Mouse (Mus musculus): ENCODE data around the gene Man2a2.

Man2a2 gene

DNA sequence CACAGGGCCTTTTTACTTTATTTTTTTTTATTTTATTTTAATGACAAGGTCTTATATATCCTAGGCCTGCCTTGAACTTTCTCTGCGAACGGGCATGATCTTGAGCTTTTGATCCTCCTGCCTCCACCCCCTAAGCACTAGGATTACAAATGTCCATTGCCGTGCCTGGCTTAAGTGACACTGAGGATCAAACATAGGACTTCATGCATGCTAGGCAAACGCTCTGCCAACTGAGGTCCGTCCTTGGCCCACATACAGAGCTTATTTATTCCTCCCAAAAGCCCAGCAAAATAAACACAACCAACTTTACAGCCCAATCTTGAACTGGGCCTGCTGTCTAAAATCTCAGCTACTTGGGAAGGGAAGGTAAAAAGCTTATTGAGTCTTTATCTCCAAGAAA is 41.6 kb upstream of the Man2a2 start:
- no peaks in the 10 kb centered on the region for H3K36me3 ChIP-seq (ENCODE audit: insufficient read depth, low read length)
- TF ChIP-seq NANOG (IDR thresholded peaks at IDR 0.05; ENCODE audit: borderline replicate concordance, low read length) (no peak), POU5F1 (IDR thresholded peaks at IDR 0.05; ENCODE audit: borderline replicate concordance, low read length) (no peak), CTCF (conservative IDR thresholded peaks at IDR 0.05; ENCODE audit: low read length) (no peak)
- peaks cover 4% of the 10 kb centered on the region for H3K4me1 ChIP-seq (replicated peaks; ENCODE audit: low read depth, low read length)
- peaks cover 24% of the 10 kb centered on the region for H3K27me3 ChIP-seq (ENCODE audit: insufficient read depth, low read length)
- no peaks in the 10 kb centered on the region for H3K9me3 ChIP-seq (ENCODE audit: low read length)
- no peak overlapping the region for H3K4me3 ChIP-seq (replicated peaks; ENCODE audit: low read length)

DNA sequence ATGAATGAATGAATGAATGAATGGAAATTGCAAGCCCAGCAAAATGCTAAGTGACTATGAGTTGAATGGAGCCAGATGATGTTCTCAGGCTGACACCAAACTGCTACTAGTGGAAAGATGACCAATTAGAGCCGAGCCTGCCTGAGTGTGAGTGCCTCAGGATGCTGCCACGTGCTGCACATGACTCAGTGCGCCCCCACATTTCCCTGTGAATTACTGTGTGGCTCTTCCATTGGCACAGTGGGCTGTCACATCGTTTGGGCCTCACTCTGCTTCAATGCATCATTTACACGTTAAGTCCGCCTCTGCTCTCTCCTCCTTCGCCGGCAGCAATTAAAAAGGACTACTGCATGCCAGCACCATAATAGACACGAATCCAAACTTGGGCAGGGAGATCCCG is 41.1 kb upstream of the Man2a2 start:
- Histone ChIP-seq H3K36me3 (ENCODE audit: insufficient read depth, low read length) (no peaks in the 10 kb centered on the region), H3K4me3 (replicated peaks; ENCODE audit: low read length) (no peak overlapping the region), H3K9me3 (ENCODE audit: low read length) (no peaks in the 10 kb centered on the region), H3K27me3 (ENCODE audit: insufficient read depth, low read length) (peaks cover 26% of the 10 kb centered on the region), H3K4me1 (replicated peaks; ENCODE audit: low read depth, low read length) (peaks cover 5% of the 10 kb centered on the region)
- TF ChIP-seq CTCF (conservative IDR thresholded peaks at IDR 0.05; ENCODE audit: low read length) (no peak), POU5F1 (IDR thresholded peaks at IDR 0.05; ENCODE audit: borderline replicate concordance, low read length) (no peak), NANOG (IDR thresholded peaks at IDR 0.05; ENCODE audit: borderline replicate concordance, low read length) (no peak)

DNA sequence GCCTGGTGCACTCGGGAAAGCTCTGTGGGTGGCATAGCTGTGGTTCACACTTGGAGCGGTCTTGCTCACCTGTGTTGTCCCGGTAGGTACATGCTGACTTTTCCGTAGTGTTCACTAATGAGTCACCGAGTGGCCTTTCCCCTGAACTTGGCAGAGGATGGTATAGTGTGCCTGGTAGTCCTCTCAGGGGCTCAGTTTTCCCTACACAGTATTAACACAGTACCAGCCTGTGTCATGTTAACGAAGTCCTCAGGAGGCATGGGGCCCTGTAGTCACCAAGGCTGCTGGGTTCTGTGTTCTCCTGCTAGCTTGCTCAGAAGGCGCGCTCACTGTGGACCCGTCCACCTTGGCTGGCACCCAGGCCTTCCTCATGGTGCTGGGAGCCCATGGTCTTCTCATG is 39.2 kb upstream of the Man2a2 start:
- Histone ChIP-seq H3K27me3 (ENCODE audit: insufficient read depth, low read length) (peaks cover 40% of the 10 kb centered on the region), H3K4me3 (replicated peaks; ENCODE audit: low read length) (no peak overlapping the region), H3K36me3 (ENCODE audit: insufficient read depth, low read length) (no peaks in the 10 kb centered on the region), H3K4me1 (replicated peaks; ENCODE audit: low read depth, low read length) (peaks cover 5% of the 10 kb centered on the region), H3K9me3 (ENCODE audit: low read length) (no peaks in the 10 kb centered on the region)
- TF ChIP-seq NANOG (IDR thresholded peaks at IDR 0.05; ENCODE audit: borderline replicate concordance, low read length) (no peak), CTCF (conservative IDR thresholded peaks at IDR 0.05; ENCODE audit: low read length) (no peak), POU5F1 (IDR thresholded peaks at IDR 0.05; ENCODE audit: borderline replicate concordance, low read length) (no peak)

DNA sequence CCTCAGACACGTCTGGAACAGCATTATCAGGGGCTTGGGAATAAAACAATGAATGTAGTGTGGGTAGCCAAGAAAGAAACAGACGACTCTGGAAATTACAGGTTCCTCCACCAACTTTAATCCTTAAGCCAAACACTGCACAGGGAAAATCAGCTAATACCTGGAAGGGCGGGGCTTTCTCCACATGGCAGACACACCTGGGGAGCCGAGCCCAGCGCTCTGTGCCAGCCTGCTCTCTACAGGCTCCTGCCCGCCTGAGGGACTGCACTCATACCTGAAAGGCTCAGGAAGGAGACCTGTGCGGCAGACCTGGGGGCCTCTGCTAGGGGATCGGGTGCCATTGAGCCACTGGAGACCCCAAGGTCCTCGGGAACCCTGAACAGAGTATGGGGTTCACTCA is 36.5 kb upstream of the Man2a2 start:
- no peak overlapping the region for H3K4me3 ChIP-seq (replicated peaks; ENCODE audit: low read length)
- no peaks in the 10 kb centered on the region for H3K9me3 ChIP-seq (ENCODE audit: low read length)
- peaks cover 64% of the 10 kb centered on the region for H3K27me3 ChIP-seq (ENCODE audit: insufficient read depth, low read length)
- TF ChIP-seq NANOG (IDR thresholded peaks at IDR 0.05; ENCODE audit: borderline replicate concordance, low read length) = no peak
- TF ChIP-seq POU5F1 (IDR thresholded peaks at IDR 0.05; ENCODE audit: borderline replicate concordance, low read length) = no peak
- no peak for TF ChIP-seq CTCF (conservative IDR thresholded peaks at IDR 0.05; ENCODE audit: low read length)
- H3K36me3 ChIP-seq (ENCODE audit: insufficient read depth, low read length) = no peaks in the 10 kb centered on the region
- peaks cover 17% of the 10 kb centered on the region for H3K4me1 ChIP-seq (replicated peaks; ENCODE audit: low read depth, low read length)

DNA sequence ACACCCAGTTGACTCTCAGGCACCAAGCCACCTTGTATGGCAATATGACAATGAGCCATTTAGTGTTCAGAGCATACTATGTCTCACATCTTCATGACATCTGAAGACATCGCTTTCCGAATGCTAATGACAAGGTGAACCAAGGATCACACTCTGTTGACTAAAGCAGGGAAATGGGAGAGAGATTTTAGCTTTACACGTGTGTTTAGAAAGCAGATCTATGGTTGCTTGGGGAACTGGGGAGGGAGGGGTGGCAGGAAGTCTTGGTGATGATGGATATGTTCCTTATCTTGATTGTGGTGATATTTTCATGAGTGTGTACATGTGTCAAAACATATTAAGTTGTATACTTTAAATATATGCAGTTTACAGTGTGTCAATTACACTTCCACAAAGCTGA is 35.0 kb upstream of the Man2a2 start:
- H3K27me3 ChIP-seq (ENCODE audit: insufficient read depth, low read length) = peaks cover 66% of the 10 kb centered on the region
- TF ChIP-seq NANOG (IDR thresholded peaks at IDR 0.05; ENCODE audit: borderline replicate concordance, low read length) (no peak), CTCF (conservative IDR thresholded peaks at IDR 0.05; ENCODE audit: low read length) (no peak), POU5F1 (IDR thresholded peaks at IDR 0.05; ENCODE audit: borderline replicate concordance, low read length) (no peak)
- H3K9me3 ChIP-seq (ENCODE audit: low read length) = no peaks in the 10 kb centered on the region
- no peak overlapping the region for H3K4me3 ChIP-seq (replicated peaks; ENCODE audit: low read length)
- peaks cover 23% of the 10 kb centered on the region for H3K4me1 ChIP-seq (replicated peaks; ENCODE audit: low read depth, low read length)
- no peaks in the 10 kb centered on the region for H3K36me3 ChIP-seq (ENCODE audit: insufficient read depth, low read length)

DNA sequence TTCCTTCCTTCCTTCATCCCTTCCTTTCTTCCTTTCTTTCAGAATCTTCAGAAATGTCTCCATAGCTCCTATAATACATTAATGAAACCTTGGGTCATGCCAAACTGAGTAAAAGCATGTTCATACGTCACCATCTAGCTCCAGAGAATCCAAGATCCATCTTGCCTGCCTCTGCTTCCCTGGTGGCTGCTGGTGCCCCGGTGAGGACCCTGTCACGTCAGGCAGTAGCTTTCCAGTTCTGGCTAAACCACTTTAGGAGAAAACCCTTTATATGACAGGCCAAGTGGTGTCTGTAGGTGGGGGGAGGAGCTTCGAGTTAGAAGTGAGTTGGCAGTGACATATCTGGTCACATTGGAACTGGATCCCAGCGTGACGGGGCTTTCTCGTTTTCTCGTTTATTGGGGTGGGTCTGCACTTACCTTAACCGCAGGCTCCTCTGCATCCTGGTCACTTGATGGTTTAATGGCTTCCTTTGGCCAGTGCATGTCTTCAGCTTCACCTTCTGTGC is 34.1 kb upstream of the Man2a2 start, which contains the start of gene Furin:
TSS of gene Furin (minus strand) at position 249 of the 508 bp plus-strand sequence.
- no peak within 1 kb of the TSS for H3K4me3 ChIP-seq (replicated peaks; ENCODE audit: low read length)

DNA sequence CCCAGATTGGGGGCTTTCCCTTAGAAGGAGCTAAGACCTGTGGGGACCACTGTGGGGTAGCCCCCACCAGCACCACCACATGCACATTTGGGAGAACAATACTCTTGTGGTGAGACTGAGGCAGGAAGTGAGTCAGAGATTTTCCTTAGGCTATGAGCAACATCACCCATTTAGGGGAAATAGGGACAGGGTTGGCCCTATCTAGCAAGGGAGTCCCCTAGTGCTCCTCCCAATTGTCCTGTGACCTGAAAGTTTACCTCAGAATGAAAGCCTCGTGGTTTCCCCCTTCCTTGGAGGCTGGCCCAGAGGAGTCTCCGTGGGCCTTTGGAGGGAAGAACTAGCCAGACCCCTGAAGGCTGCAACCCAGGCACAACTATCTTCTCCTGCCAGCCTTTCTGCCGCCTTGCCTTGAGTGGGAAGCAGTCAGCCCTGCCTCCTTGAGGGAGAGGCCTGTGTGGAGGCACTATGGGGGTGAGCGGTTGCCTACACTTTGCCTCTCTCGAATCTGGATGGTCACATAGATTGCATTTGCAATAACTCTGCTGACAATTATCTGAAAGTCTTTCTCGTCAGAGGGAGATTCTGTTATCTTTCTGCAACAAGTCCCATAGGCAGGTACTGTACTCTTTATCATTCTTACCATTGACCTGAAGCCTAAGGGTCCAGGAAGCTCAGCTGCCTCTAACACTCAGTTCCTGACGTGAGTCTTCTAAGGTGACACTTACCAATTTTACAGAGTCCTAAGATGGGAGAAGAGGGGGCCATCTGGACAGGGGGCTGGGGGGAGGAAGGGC is 33.1 kb upstream of the Man2a2 start:
- H3K4me1 ChIP-seq (replicated peaks; ENCODE audit: low read depth, low read length) = peaks cover 31% of the 10 kb centered on the region
- peaks cover 74% of the 10 kb centered on the region for H3K27me3 ChIP-seq (ENCODE audit: insufficient read depth, low read length)
- H3K4me3 ChIP-seq (replicated peaks; ENCODE audit: low read length) = no peak overlapping the region
- no peaks in the 10 kb centered on the region for H3K9me3 ChIP-seq (ENCODE audit: low read length)
- H3K36me3 ChIP-seq (ENCODE audit: insufficient read depth, low read length) = no peaks in the 10 kb centered on the region
- TF ChIP-seq CTCF (conservative IDR thresholded peaks at IDR 0.05; ENCODE audit: low read length) (no peak), POU5F1 (IDR thresholded peaks at IDR 0.05; ENCODE audit: borderline replicate concordance, low read length) (no peak), NANOG (IDR thresholded peaks at IDR 0.05; ENCODE audit: borderline replicate concordance, low read length) (no peak)

More for the DNA sequence above, 34.1 kb upstream of the Man2a2 start, which contains the start of gene Furin:
- H3K36me3 ChIP-seq (ENCODE audit: insufficient read depth, low read length) = no peaks in the 10 kb centered on the region
- peaks cover 74% of the 10 kb centered on the region for H3K27me3 ChIP-seq (ENCODE audit: insufficient read depth, low read length)
- peaks cover 28% of the 10 kb centered on the region for H3K4me1 ChIP-seq (replicated peaks; ENCODE audit: low read depth, low read length)
- no peaks in the 10 kb centered on the region for H3K9me3 ChIP-seq (ENCODE audit: low read length)
- no peak for TF ChIP-seq CTCF (conservative IDR thresholded peaks at IDR 0.05; ENCODE audit: low read length)
- no peak for TF ChIP-seq POU5F1 (IDR thresholded peaks at IDR 0.05; ENCODE audit: borderline replicate concordance, low read length)
- TF ChIP-seq NANOG (IDR thresholded peaks at IDR 0.05; ENCODE audit: borderline replicate concordance, low read length) = no peak

DNA sequence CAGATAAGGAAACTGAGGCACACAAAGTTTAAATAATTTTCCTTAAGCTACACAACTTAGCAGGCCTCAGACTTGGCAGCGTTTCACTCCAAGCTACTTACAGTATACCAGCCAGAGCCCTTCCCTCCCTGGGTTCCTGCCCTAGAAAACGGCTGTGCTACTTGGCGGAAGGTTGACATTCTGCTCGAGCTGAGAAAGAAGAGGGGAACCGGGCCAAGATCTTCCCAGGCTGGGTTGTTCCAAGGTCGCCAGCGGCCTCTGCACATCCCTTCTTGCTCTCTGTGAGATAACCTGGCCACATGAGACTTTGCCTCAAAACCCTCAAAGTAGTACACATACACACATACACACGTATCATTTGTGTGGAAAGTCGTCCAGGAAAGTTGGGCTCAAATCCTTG is 32.4 kb upstream of the Man2a2 start:
- H3K4me1 ChIP-seq (replicated peaks; ENCODE audit: low read depth, low read length) = peaks cover 32% of the 10 kb centered on the region
- TF ChIP-seq NANOG (IDR thresholded peaks at IDR 0.05; ENCODE audit: borderline replicate concordance, low read length) = no peak
- no peak for TF ChIP-seq CTCF (conservative IDR thresholded peaks at IDR 0.05; ENCODE audit: low read length)
- H3K9me3 ChIP-seq (ENCODE audit: low read length) = no peaks in the 10 kb centered on the region
- H3K36me3 ChIP-seq (ENCODE audit: insufficient read depth, low read length) = no peaks in the 10 kb centered on the region
- H3K4me3 ChIP-seq (replicated peaks; ENCODE audit: low read length) = peak overlapping the region; percentile 87
- H3K27me3 ChIP-seq (ENCODE audit: insufficient read depth, low read length) = peaks cover 76% of the 10 kb centered on the region
